Mouse (Mus musculus) common myeloid progenitor, adult 5-6 weeks (primary cell): ENCODE results near the gene Rnf224. TPM values are rescaled to one million over a fixed set of nuclear protein-coding genes. Genes with fewer than 3 reads are reported as not detected.
"Not testable (repeated sequence)": the region's sequence is repeated elsewhere in the genome, so short reads cannot be mapped to it uniquely, and the experiment has no call there.

ENCODE experiments used
- ATAC-seq: replicated peaks from 2 replicates; pipeline ENCODE4 v1.8.0; 2016; ENCODE audit warnings: low read depth, mild to moderate bottlenecking, moderate TSS enrichment, inconsistent platforms; ENCODE audit not compliant: poor library complexity, severe bottlenecking
- total RNA-seq: library from RNA; stranded (forward); fragments of 200-1000, 187-1606 nt; gene quantifications from 2 replicates; pipeline ENCODE4 v1.2.3, GENCODE M21; 2017

Gene Rnf224
- total RNA-seq, 1 experiment from 2014 or later: not detected

- ATAC-seq: not testable (repeated sequence)
Observed at GRCm38 (mm10) chr2:25257250-25257649, 20.7 kb upstream of the Rnf224 start.

- peak; percentile 66 for ATAC-seq
Observed at GRCm38 (mm10) chr2:25256443-25257109, 20.0 kb upstream of the Rnf224 start.

- peak; percentile 83 for ATAC-seq
Observed at GRCm38 (mm10) chr2:25255284-25255779, 18.7 kb upstream of the Rnf224 start, which contains the start of gene Tmem203. Tmem203 (plus strand) TSS chr2:25255439.

GRCm38 (mm10) chr2:25252331-25252730 is 15.7 kb upstream of the Rnf224 start:
- ATAC-seq: no peak

- ATAC-seq: no peak
Observed at GRCm38 (mm10) chr2:25246183-25247072, 9.8 kb upstream of the Rnf224 start, which contains the start of gene AL732309.1. AL732309.1 (minus strand) TSS chr2:25246863.

GRCm38 (mm10) chr2:25244144-25244543 is 7.6 kb upstream of the Rnf224 start:
- ATAC-seq: no peak

GRCm38 (mm10) chr2:25243342-25243741 is 6.8 kb upstream of the Rnf224 start:
- no peak for ATAC-seq

- no peak for ATAC-seq
Observed at GRCm38 (mm10) chr2:25242101-25242506, 5.5 kb upstream of the Rnf224 start, which contains the start of the genes Rnf208 and Cysrt1. Rnf208 (plus strand) TSS chr2:25242255. Cysrt1 (minus strand) TSS chr2:25242452.

GRCm38 (mm10) chr2:25241438-25241775 is 4.8 kb upstream of the Rnf224 start:
- no peak for ATAC-seq

- ATAC-seq: peak; percentile 71
Observed at GRCm38 (mm10) chr2:25240723-25241437, 4.3 kb upstream of the Rnf224 start.

GRCm38 (mm10) chr2:25240310-25240709 is 3.7 kb upstream of the Rnf224 start:
- ATAC-seq: 0 out of 2 replicates have a peak, but pooled peaks have one; percentile 3

- ATAC-seq: no peak
Observed at GRCm38 (mm10) chr2:25239766-25240165, 3.2 kb upstream of the Rnf224 start.

GRCm38 (mm10) chr2:25238106-25238505 is 1.5 kb upstream of the Rnf224 start:
- ATAC-seq: no peak

GRCm38 (mm10) chr2:25237522-25237921 is 935 bp upstream of the Rnf224 start:
- no peak for ATAC-seq

GRCm38 (mm10) chr2:25234551-25235220 is 1.9 kb downstream of the Rnf224 start:
- no peak for ATAC-seq

- no peak for ATAC-seq
Observed at GRCm38 (mm10) chr2:25234050-25234449, 2.5 kb downstream of the Rnf224 start, which contains the start of gene Slc34a3. Slc34a3 (minus strand) TSS chr2:25234364.

- peak; percentile 61 for ATAC-seq
Observed at GRCm38 (mm10) chr2:25233421-25233820, 3.2 kb downstream of the Rnf224 start.

- no peak for ATAC-seq
Observed at GRCm38 (mm10) chr2:25231038-25231437, 5.5 kb downstream of the Rnf224 start.

- ATAC-seq: no peak
Observed at GRCm38 (mm10) chr2:25230581-25230980, 6.0 kb downstream of the Rnf224 start.

GRCm38 (mm10) chr2:25229582-25229981 is 7.0 kb downstream of the Rnf224 start:
- no peak for ATAC-seq
